Mouse (Mus musculus) liver, adult 2 months (tissue): ENCODE data around the gene Ptprd. TPM values are rescaled to one million over a fixed set of nuclear protein-coding genes. Genes with fewer than 3 reads are reported as not detected.

Experiments
- DNase-seq: peaks from one replicate; pipeline ENCODE4 v3.0.0-alpha.2; 2011; ENCODE audit warnings: low read depth, low spot score; ENCODE audit errors: extremely low read depth
- H3K27ac ChIP-seq: fragments of 200-500 bp; replicated peaks from 2 replicates; pipeline ENCODE4 v1.5.1; 2012; ENCODE audit warnings: low read depth, mild to moderate bottlenecking, control low read depth, inconsistent platforms, low read length; ENCODE audit not compliant: insufficient read depth
- H3K27me3 ChIP-seq: fragments of 200-500 bp; 2 replicates; pipeline ENCODE4 v1.6.1; 2012; ENCODE audit warnings: mild to moderate bottlenecking, moderate library complexity, low read length, inconsistent platforms; ENCODE audit not compliant: control insufficient read depth, insufficient read depth
- H3K36me3 ChIP-seq: fragments of 200-500 bp; 2 replicates; pipeline ENCODE4 v1.6.1; 2012; ENCODE audit warnings: low read length, inconsistent platforms; ENCODE audit not compliant: control insufficient read depth, insufficient read depth
- H3K4me1 ChIP-seq: fragments of 200-500 bp; 2 replicates; pipeline ENCODE4 v1.6.1; 2011; ENCODE audit warnings: low read length; ENCODE audit not compliant: control insufficient read depth, insufficient read depth
- H3K4me3 ChIP-seq: fragments of 200-500 bp; 2 replicates; pipeline ENCODE4 v1.5.1; 2011; ENCODE audit warnings: low read depth, mild to moderate bottlenecking, control low read depth, low read length, moderate library complexity; ENCODE audit not compliant: insufficient read depth
- H3K79me2 ChIP-seq: fragments of 200-500 bp; 2 replicates; pipeline ENCODE4 v1.6.1; 2012; ENCODE audit warnings: inconsistent platforms, mild to moderate bottlenecking, low read length, moderate library complexity; ENCODE audit not compliant: control insufficient read depth, insufficient read depth
- H3K9ac ChIP-seq: fragments of 200-500 bp; 2 replicates; pipeline ENCODE4 v1.6.1; 2012; ENCODE audit warnings: low read depth, mild to moderate bottlenecking, control low read depth, inconsistent platforms, low read length
- CTCF ChIP-seq: fragments of 200-500 bp; IDR thresholded peaks from 2 replicates; pipeline ENCODE4 v1.5.1; 2011; ENCODE audit warnings: low read depth, low read length, control low read depth
- POLR2A ChIP-seq: fragments of 200-500 bp; IDR thresholded peaks from 2 replicates; pipeline ENCODE4 v1.6.1; 2011; ENCODE audit warnings: low read length, control low read depth; ENCODE audit not compliant: insufficient read depth; ENCODE audit errors: extremely low read depth
- WGBS: fragments of 180-500 bp; shearing (Covaris S2); methylation state at CpG from one replicate; pipeline ENCODE4 v1.1.7; 2018; 5-methylcytosine and 5-hydroxymethylcytosine counted together
- polyA plus RNA-seq: library from polyadenylated mRNA; depleted of rRNA; stranded (reverse); fragments of >200 nt; gene quantifications from 2 replicates; pipeline ENCODE4 v1.2.3, GENCODE M21; 2012
- total RNA-seq: library from RNA; depleted of rRNA; stranded (reverse); fragments of >200 nt; gene quantifications from 2 replicates; pipeline ENCODE4 v1.2.3, GENCODE M21; 2014

Ptprd gene
- total and polyA plus RNA-seq, 2 experiments = 15.4 to 127 TPM

- no peak overlapping the region for H3K4me3 ChIP-seq
- no peak for DNase-seq
- H3K36me3 ChIP-seq = no peaks in the 10 kb centered on the region
- 87% methylated on average over 7 of the region's 7 CpGs for WGBS
- H3K9ac ChIP-seq = no peak overlapping the region
- H3K27me3 ChIP-seq = no peaks in the 10 kb centered on the region
- no peak overlapping the region for H3K27ac ChIP-seq
- H3K79me2 ChIP-seq = no peaks in the 10 kb centered on the region
- no peak for TF ChIP-seq POLR2A
- TF ChIP-seq CTCF = no peak
- no peaks in the 10 kb centered on the region for H3K4me1 ChIP-seq
These were observed 1365.5 kb downstream of the Ptprd start for GRCm38 (mm10) chr4:76846265-76846664.

GRCm38 (mm10) chr4:76839016-76839415 lies 1372.7 kb downstream of the Ptprd start:
- Histone ChIP-seq H3K27me3 (no peaks in the 10 kb centered on the region), H3K36me3 (no peaks in the 10 kb centered on the region), H3K27ac (no peak overlapping the region), H3K4me1 (no peaks in the 10 kb centered on the region), H3K79me2 (no peaks in the 10 kb centered on the region), H3K4me3 (no peak overlapping the region), H3K9ac (no peak overlapping the region)
- no peak for DNase-seq
- WGBS = 70% methylated on average over 1 of the region's 1 CpGs
- TF ChIP-seq CTCF = no peak
- no peak for TF ChIP-seq POLR2A

DNA sequence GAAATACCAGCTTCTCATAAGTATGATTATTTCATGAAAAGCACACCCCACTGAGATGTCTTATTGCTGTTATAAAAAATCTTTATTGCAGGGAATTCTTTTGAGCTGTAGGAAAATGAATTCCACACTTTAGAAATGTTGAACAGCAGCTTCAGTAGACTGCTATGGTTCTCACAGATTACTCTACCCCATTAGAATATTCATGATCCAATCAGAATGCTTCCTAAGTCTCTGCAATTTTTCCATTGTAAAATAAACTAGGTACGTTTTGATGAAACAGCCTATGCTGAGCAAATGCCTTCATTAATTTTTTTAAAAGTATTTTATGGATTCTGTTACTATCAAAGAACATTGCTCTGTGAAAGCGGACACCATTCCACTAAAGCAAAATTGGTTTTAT lies 1399.6 kb downstream of the Ptprd start:
- H3K27ac ChIP-seq = no peak overlapping the region
- H3K79me2 ChIP-seq = no peaks in the 10 kb centered on the region
- H3K4me1 ChIP-seq = no peaks in the 10 kb centered on the region
- no peaks in the 10 kb centered on the region for H3K27me3 ChIP-seq
- H3K36me3 ChIP-seq = no peaks in the 10 kb centered on the region
- WGBS = 70% methylated on average over 2 of the region's 2 CpGs
- TF ChIP-seq POLR2A = no peak
- no peak for TF ChIP-seq CTCF
- no peak for DNase-seq
- H3K4me3 ChIP-seq = no peak overlapping the region
- H3K9ac ChIP-seq = no peak overlapping the region

GRCm38 (mm10) chr4:76802708-76803107 lies 1409.1 kb downstream of the Ptprd start:
- no peaks in the 10 kb centered on the region for H3K4me1 ChIP-seq
- H3K36me3 ChIP-seq = no peaks in the 10 kb centered on the region
- H3K4me3 ChIP-seq = no peak overlapping the region
- no peaks in the 10 kb centered on the region for H3K79me2 ChIP-seq
- no peaks in the 10 kb centered on the region for H3K27me3 ChIP-seq
- 84% methylated on average over 4 of the region's 4 CpGs for WGBS
- TF ChIP-seq POLR2A (no peak), CTCF (no peak)
- no peak for DNase-seq
- H3K9ac ChIP-seq = no peak overlapping the region
- no peak overlapping the region for H3K27ac ChIP-seq

DNA sequence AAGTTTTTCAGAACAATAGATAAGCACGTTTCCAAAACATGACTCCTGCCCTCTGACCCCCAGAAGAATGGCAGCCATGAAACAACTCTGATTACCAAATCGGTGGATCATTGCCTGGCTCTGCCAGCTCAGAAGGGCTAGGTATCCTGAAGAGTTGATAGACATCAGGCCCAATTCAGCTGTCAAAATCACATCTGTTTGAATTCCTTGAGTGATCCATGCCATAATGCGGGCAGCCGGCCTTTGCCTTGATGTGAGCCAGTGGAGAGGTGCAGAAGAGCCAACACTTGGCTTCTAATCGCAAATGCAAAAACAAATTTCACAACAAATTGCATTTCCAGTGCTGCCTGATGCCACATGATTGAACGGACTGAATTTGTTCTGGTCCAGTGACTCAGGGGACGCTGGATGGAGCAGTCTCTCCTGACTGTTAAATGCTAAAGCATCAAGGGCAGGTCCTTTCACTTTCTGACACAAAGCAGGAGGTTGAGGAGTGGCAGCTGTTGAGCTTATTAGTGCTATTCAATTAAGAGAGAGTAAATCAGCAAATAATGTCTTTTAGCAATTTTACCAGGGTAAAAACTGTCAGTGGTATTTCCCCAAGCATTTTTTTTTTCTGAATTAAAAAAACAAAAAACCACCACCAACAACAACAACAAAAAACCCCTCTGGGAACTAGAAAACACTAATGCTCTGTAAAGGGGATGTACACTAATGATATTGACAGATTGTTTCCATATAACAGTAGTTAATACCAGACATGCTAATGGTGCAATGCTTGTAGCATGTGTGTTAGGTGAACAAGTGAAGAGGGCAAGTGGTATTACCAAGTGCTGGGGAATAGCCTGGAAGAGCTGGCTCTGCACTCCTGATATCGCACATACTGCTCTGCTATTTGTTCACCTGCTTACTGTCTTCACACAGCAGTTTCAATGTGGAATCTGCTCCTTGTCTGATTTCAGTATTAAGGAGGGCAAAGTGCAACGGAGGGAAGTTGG lies 1413.5 kb downstream of the Ptprd start:
- no peak overlapping the region for H3K4me3 ChIP-seq
- 70% methylated on average over 9 of the region's 9 CpGs for WGBS
- no peaks in the 10 kb centered on the region for H3K79me2 ChIP-seq
- H3K27me3 ChIP-seq = no peaks in the 10 kb centered on the region
- H3K9ac ChIP-seq = no peak overlapping the region
- no peak for DNase-seq
- TF ChIP-seq POLR2A (no peak), CTCF (no peak)
- no peak overlapping the region for H3K27ac ChIP-seq
- H3K36me3 ChIP-seq = no peaks in the 10 kb centered on the region
- H3K4me1 ChIP-seq = no peaks in the 10 kb centered on the region

DNA sequence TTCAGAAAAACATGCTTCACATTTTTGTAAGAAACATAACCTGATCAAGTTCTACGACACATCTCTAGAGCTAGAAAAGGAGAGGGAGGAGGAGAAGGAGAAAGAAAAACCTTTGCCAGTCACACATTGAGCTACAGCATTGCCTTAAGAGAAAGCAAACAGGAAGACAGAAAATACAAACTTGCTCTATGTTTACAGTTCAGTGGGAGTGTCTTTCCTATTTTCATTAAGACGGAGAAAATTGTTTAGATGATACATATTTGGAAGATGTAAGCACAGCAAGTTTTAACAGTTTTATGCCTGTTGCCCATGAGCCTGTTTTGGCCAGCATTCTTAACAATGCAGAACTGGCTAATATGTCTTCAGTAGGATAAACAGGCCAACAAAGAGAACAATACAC lies 1426.4 kb downstream of the Ptprd start:
- Histone ChIP-seq H3K4me1 (no peaks in the 10 kb centered on the region), H3K9ac (no peak overlapping the region), H3K27ac (no peak overlapping the region), H3K79me2 (no peaks in the 10 kb centered on the region), H3K27me3 (no peaks in the 10 kb centered on the region), H3K4me3 (no peak overlapping the region), H3K36me3 (no peaks in the 10 kb centered on the region)
- no peak for DNase-seq
- no peak for TF ChIP-seq POLR2A
- TF ChIP-seq CTCF = no peak
- WGBS = 84% methylated on average over 2 of the region's 2 CpGs
